Mouse (Mus musculus) CH12.LX (cell line): ENCODE data around the gene Cfdp1. TPM values are rescaled to one million over a fixed set of nuclear protein-coding genes. Genes with fewer than 3 reads are reported as not detected.

Experiments
- DNase-seq: peaks from one replicate; pipeline ENCODE4 v3.0.0-alpha.2; 2013; ENCODE audit errors: extremely low read depth
- H3K27ac ChIP-seq: 2 replicates; pipeline ENCODE4 v1.5.1; 2012; ENCODE audit warnings: low read depth, mild to moderate bottlenecking, control low read depth, moderate library complexity; ENCODE audit not compliant: insufficient read depth
- H3K27me3 ChIP-seq: replicated peaks from 2 replicates; pipeline ENCODE3; 2012; ENCODE audit warnings: inconsistent platforms
- H3K36me3 ChIP-seq, 2 experiments: replicated peaks in 1 of 2; 2 replicates each; pipeline versions ENCODE3 to v1.6.1; 2012; ENCODE audit warnings: inconsistent platforms in 1 of 2, low read length in 1 of 2, mild to moderate bottlenecking in 1 of 2, mixed read lengths in 1 of 2, moderate library complexity in 1 of 2; ENCODE audit not compliant: control insufficient read depth in 1 of 2, insufficient read depth in 1 of 2
- H3K4me1 ChIP-seq, 2 experiments: 2 replicates each; pipeline ENCODE4 v1.6.1; 2012; ENCODE audit warnings: inconsistent platforms in 1 of 2, moderate library complexity in 1 of 2; ENCODE audit not compliant: insufficient read depth in 2 of 2, control insufficient read depth in 1 of 2
- H3K4me2 ChIP-seq: 2 replicates; pipeline ENCODE4 v1.6.1; 2012; ENCODE audit warnings: low read depth, mild to moderate bottlenecking, control low read depth; ENCODE audit not compliant: poor library complexity, insufficient read depth, severe bottlenecking
- H3K4me3 ChIP-seq, 3 experiments: fragments of 150-350 bp in 1 of 3; sonication (generic) in 1 of 3; replicated peaks in 1 of 3; 2 replicates each; pipeline versions ENCODE3 to v1.5.1; 2011 to 2012; ENCODE audit warnings: low read depth in 2 of 3, low read length in 2 of 3, mild to moderate bottlenecking in 2 of 3, moderate library complexity in 2 of 3, control low read depth in 1 of 3, improper control_type of control experiment in 1 of 3, inconsistent platforms in 1 of 3, mixed read lengths in 1 of 3; ENCODE audit not compliant: poor library complexity in 1 of 3
- H3K79me2 ChIP-seq: replicated peaks from 2 replicates; pipeline ENCODE4 v1.6.1; 2012; ENCODE audit warnings: mild to moderate bottlenecking, moderate library complexity; ENCODE audit not compliant: control insufficient read depth, poor library complexity, insufficient read depth, severe bottlenecking; ENCODE audit errors: extremely low read depth
- H3K9ac ChIP-seq: 2 replicates; pipeline ENCODE4 v1.6.1; 2012; ENCODE audit warnings: low read depth, mild to moderate bottlenecking, control low read depth, moderate library complexity; ENCODE audit not compliant: insufficient read depth
- H3K9me3 ChIP-seq: replicated peaks from 2 replicates; pipeline ENCODE3; 2012; ENCODE audit warnings: low read length, inconsistent platforms, mixed read lengths
- BHLHE40 ChIP-seq: IDR thresholded peaks from 2 replicates; pipeline ENCODE4 v1.6.1; 2011; ENCODE audit warnings: mild to moderate bottlenecking, low read depth, low read length, improper control_type of control experiment
- CHD1 ChIP-seq: IDR thresholded peaks from 2 replicates; pipeline ENCODE4 v1.6.1; 2012; ENCODE audit warnings: low read depth, low read length, improper control_type of control experiment, inconsistent platforms
- CHD2 ChIP-seq: IDR thresholded peaks from 2 replicates; pipeline ENCODE4 v1.6.1; 2011; ENCODE audit warnings: low read length, improper control_type of control experiment
- E2F4 ChIP-seq: IDR thresholded peaks from 2 replicates; pipeline ENCODE4 v1.6.1; 2011; ENCODE audit warnings: low read depth, low read length, improper control_type of control experiment; ENCODE audit not compliant: insufficient replicate concordance
- ELF1 ChIP-seq: IDR thresholded peaks from 2 replicates; pipeline ENCODE4 v1.6.1; 2014; ENCODE audit warnings: low read depth, mild to moderate bottlenecking, inconsistent platforms, low read length, improper control_type of control experiment
- EP300 ChIP-seq: IDR thresholded peaks from 2 replicates; pipeline ENCODE4 v1.6.1; 2011; ENCODE audit warnings: low read length, improper control_type of control experiment
- ETS1 ChIP-seq: conservative IDR thresholded peaks from 2 replicates; pipeline ENCODE4 v1.6.1; 2012; ENCODE audit warnings: low read depth, mild to moderate bottlenecking, inconsistent platforms, low read length, improper control_type of control experiment, moderate library complexity
- GABPA ChIP-seq: IDR thresholded peaks from 2 replicates; pipeline ENCODE4 v1.6.1; 2012; ENCODE audit warnings: low read depth, low read length, improper control_type of control experiment, inconsistent platforms; ENCODE audit not compliant: insufficient replicate concordance
- HCFC1 ChIP-seq: IDR thresholded peaks from 2 replicates; pipeline ENCODE4 v1.6.1; 2012; ENCODE audit warnings: low read depth, mild to moderate bottlenecking, inconsistent platforms, low read length, improper control_type of control experiment
- IRF4 ChIP-seq: IDR thresholded peaks from 2 replicates; pipeline ENCODE4 v1.6.1; 2014; ENCODE audit warnings: low read depth, mild to moderate bottlenecking, inconsistent platforms, low read length, improper control_type of control experiment
- JUND ChIP-seq: conservative IDR thresholded peaks from 2 replicates; pipeline ENCODE4 v1.6.1; 2011; ENCODE audit warnings: low read depth, low read length, improper control_type of control experiment
- KAT2A ChIP-seq: IDR thresholded peaks from 2 replicates; pipeline ENCODE4 v1.6.1; 2012; ENCODE audit warnings: low read length, improper control_type of control experiment, inconsistent platforms; ENCODE audit not compliant: insufficient replicate concordance
- MAFK ChIP-seq: IDR thresholded peaks from 2 replicates; pipeline ENCODE4 v1.6.1; 2011; ENCODE audit warnings: low read length, improper control_type of control experiment; ENCODE audit not compliant: insufficient replicate concordance
- MAZ ChIP-seq: IDR thresholded peaks from 2 replicates; pipeline ENCODE4 v1.6.1; 2012; ENCODE audit warnings: low read depth, mild to moderate bottlenecking, inconsistent platforms, low read length, improper control_type of control experiment, moderate library complexity
- MEF2A ChIP-seq: IDR thresholded peaks from 2 replicates; pipeline ENCODE4 v1.6.1; 2014; ENCODE audit warnings: low read depth, mild to moderate bottlenecking, inconsistent platforms, low read length, improper control_type of control experiment, borderline replicate concordance
- MXI1 ChIP-seq: IDR thresholded peaks from 2 replicates; pipeline ENCODE4 v1.6.1; 2011; ENCODE audit warnings: mild to moderate bottlenecking, low read depth, low read length, improper control_type of control experiment
- NRF1 ChIP-seq: IDR thresholded peaks from 2 replicates; pipeline ENCODE4 v1.6.1; 2014; ENCODE audit warnings: low read depth, mild to moderate bottlenecking, inconsistent platforms, low read length, improper control_type of control experiment, moderate library complexity
- POLR2AphosphoS2 ChIP-seq: IDR thresholded peaks from 2 replicates; pipeline ENCODE4 v1.6.1; 2011; ENCODE audit warnings: low read depth, low read length, improper control_type of control experiment
- RAD21 ChIP-seq: IDR thresholded peaks from 2 replicates; pipeline ENCODE4 v1.6.1; 2011; ENCODE audit warnings: low read depth, mild to moderate bottlenecking, low read length, improper control_type of control experiment, moderate library complexity
- RCOR1 ChIP-seq: conservative IDR thresholded peaks from 2 replicates; pipeline ENCODE4 v1.6.1; 2012; ENCODE audit warnings: low read depth, mild to moderate bottlenecking, inconsistent platforms, low read length, improper control_type of control experiment
- SIN3A ChIP-seq: IDR thresholded peaks from 2 replicates; pipeline ENCODE4 v1.6.1; 2012; ENCODE audit warnings: low read length, improper control_type of control experiment, inconsistent platforms
- SMC3 ChIP-seq: IDR thresholded peaks from 2 replicates; pipeline ENCODE4 v1.6.1; 2011; ENCODE audit warnings: low read depth, low read length, improper control_type of control experiment
- TCF12 ChIP-seq: IDR thresholded peaks from 2 replicates; pipeline ENCODE4 v1.6.1; 2014; ENCODE audit warnings: low read depth, mild to moderate bottlenecking, inconsistent platforms, low read length, improper control_type of control experiment
- UBTF ChIP-seq: IDR thresholded peaks from 2 replicates; pipeline ENCODE4 v1.6.1; 2012; ENCODE audit warnings: low read depth, mild to moderate bottlenecking, inconsistent platforms, low read length, improper control_type of control experiment, moderate library complexity
- ZC3H11A ChIP-seq: IDR thresholded peaks from 2 replicates; pipeline ENCODE4 v1.6.1; 2012; ENCODE audit warnings: low read depth, mild to moderate bottlenecking, inconsistent platforms, low read length, improper control_type of control experiment
- ZMIZ1 ChIP-seq: IDR thresholded peaks from 2 replicates; pipeline ENCODE4 v1.6.1; 2012; ENCODE audit warnings: low read depth, mild to moderate bottlenecking, inconsistent platforms, low read length, improper control_type of control experiment
- ZNF384 ChIP-seq: IDR thresholded peaks from 2 replicates; pipeline ENCODE4 v1.6.1; 2012; ENCODE audit warnings: low read depth, low read length, improper control_type of control experiment, inconsistent platforms
- dilution Hi-C: fragments of 300-500 bp; cut with MboI; formaldehyde crosslinking; loops from 2 replicates; pipeline ENCODE4 v1.14.3; 2020; ENCODE audit warnings: low sequenced_read_pairs; ENCODE audit not compliant: extremely low pct_unique_long_range_greater_than_20kb, extremely low pct_ligation_motif_present
- in situ Hi-C: fragments of 300-500 bp; cut with MboI; formaldehyde crosslinking; loops from 3 replicates; pipeline ENCODE4 v1.14.3; 2019; ENCODE audit warnings: low sequenced_read_pairs, low pct_ligation_motif_present, low pct_unique_long_range_greater_than_20kb, mixed read lengths
- polyA plus RNA-seq: library from polyadenylated mRNA; unstranded; fragments of >175 nt; gene quantifications from 2 replicates; pipeline ENCODE4 v1.2.1, GENCODE M21; 2012; ENCODE audit warnings: low read depth; ENCODE audit not compliant: insufficient read length
- total RNA-seq, 2 experiments: library from RNA; depleted of rRNA; stranded (reverse); fragments of 300-350 nt in 1 of 2; fragments of >200 nt in 1 of 2; gene quantifications; 2 replicates each; pipeline ENCODE4 v1.2.3; 2012 to 2014

The Cfdp1 gene
- total and polyA plus RNA-seq, 3 experiments = 113 to 210 (median 169) TPM

GRCm38 (mm10) chr8:111789200-111789599 is 64.9 kb downstream of the Cfdp1 start:
- dilution Hi-C loops = no loop called here
- TF ChIP-seq MAZ (no peak), JUND (no peak), NRF1 (no peak), ETS1 (no peak), ZNF384 (no peak), GABPA (no peak), ZC3H11A (no peak), RAD21 (no peak), RCOR1 (no peak), CHD1 (no peak), BHLHE40 (no peak), IRF4 (no peak), HCFC1 (no peak), ZMIZ1 (no peak)
- TF ChIP-seq, all 38 proteins: peak for 0
- in situ Hi-C loops = no loop called here
- H3K9me3 ChIP-seq = no peaks in the 10 kb centered on the region
- no peak overlapping the region for H3K4me2 ChIP-seq
- DNase-seq = no peak
- peaks cover 3 to 28% of the 10 kb centered on the region in 2 experiments; a peak in 3 of 4 replicates for H3K4me1 ChIP-seq
- H3K4me3 ChIP-seq = no peak overlapping the region
- H3K36me3 ChIP-seq = peaks cover 7 to 63% of the 10 kb centered on the region in 2 experiments
- H3K27ac ChIP-seq = no peak overlapping the region
- H3K79me2 ChIP-seq = no peaks in the 10 kb centered on the region
- H3K27me3 ChIP-seq = no peaks in the 10 kb centered on the region
- no peak overlapping the region for H3K9ac ChIP-seq

GRCm38 (mm10) chr8:111788497-111788896 is 65.6 kb downstream of the Cfdp1 start:
- H3K79me2 ChIP-seq = no peaks in the 10 kb centered on the region
- no peak overlapping the region for H3K9ac ChIP-seq
- H3K9me3 ChIP-seq = no peaks in the 10 kb centered on the region
- no peaks in the 10 kb centered on the region for H3K27me3 ChIP-seq
- H3K4me2 ChIP-seq = no peak overlapping the region
- H3K36me3 ChIP-seq = peaks cover 7 to 64% of the 10 kb centered on the region in 2 experiments
- no peak overlapping the region for H3K27ac ChIP-seq
- dilution Hi-C loops = no loop called here
- TF ChIP-seq KAT2A (no peak), ZC3H11A (no peak), SMC3 (no peak), MXI1 (no peak), CHD2 (no peak), UBTF (no peak), GABPA (no peak), RCOR1 (no peak), JUND (no peak), ELF1 (no peak), MAFK (no peak), IRF4 (no peak), SIN3A (no peak), ETS1 (no peak), E2F4 (no peak), POLR2AphosphoS2 (no peak), TCF12 (no peak), MEF2A (no peak), EP300 (no peak), RAD21 (no peak)
- H3K4me1 ChIP-seq = peaks cover 3 to 28% of the 10 kb centered on the region in 2 experiments; a peak in 3 of 4 replicates
- DNase-seq = no peak
- in situ Hi-C loops = no loop called here
- no peak overlapping the region for H3K4me3 ChIP-seq
